Mouse (Mus musculus): ENCODE results near the gene Ttc37. TPM values are rescaled to one million over a fixed set of nuclear protein-coding genes. Genes with fewer than 3 reads are reported as not detected.

Gene Ttc37
- polyA plus RNA-seq, 1 experiment = not detected

DNA sequence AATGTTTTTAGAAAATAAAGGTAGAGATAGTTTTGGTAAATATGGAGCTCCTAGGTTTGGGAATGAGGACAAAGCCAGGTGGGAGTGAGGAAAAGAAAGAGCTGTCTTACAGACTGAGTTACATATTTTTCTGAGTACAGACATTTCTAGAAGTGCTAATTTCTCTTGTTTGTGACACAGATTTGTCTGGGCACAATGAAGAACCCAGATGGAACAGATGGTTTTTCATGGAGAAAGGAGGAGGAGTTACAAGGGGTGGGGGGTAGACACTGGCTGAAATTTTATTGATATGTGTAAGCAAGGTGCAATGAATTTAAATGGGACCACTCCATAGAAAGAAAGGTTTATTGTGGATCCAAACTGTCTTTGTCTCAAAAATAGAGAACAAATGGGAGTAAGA lies 96.4 kb downstream of the Ttc37 start:
- no peak overlapping the region for H3K4me3 ChIP-seq (ENCODE audit: insufficient read depth, low read depth, low read length)

DNA sequence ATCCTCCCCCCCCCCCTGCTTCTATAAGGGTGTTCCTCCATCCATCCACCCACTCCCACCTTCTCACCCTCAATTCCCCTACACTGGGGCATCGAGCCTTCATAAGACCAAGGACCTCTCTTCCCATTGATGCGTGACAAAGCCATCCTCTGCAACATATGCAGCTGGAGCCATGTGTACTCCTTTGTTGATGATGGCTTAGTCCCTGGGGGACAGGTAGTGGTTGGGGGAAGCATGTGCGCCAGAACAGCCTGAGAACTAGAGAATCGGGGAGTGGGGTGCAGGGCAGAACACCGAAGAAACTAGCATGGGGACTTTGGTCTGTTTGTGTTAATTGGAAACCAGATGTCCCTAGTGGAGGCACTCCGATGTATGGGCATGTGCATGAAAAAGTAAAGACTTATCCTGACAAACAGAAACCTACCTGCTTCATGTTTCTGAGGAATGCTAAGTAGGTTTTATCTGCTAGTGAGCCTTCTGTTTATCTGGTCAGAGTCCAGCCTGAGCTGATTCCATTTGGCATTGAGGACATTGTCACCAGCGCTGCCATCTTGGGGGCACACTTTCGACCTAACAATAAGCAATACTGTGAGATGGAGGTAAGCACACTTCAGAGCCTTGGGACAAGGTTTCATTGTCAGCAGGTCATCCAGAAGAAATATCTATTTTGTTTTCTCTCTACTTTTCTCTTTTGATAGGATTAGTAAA lies 97.1 kb downstream of the Ttc37 start:
- H3K4me1 ChIP-seq (ENCODE audit: control insufficient read depth, insufficient read depth, low read length) = peaks cover 4% of the 10 kb centered on the region
- no peak overlapping the region for H3K4me3 ChIP-seq (ENCODE audit: insufficient read depth, low read depth, low read length)
- WGBS = 91% methylated on average over 8 of the region's 8 CpGs
- no peak overlapping the region for H3K27ac ChIP-seq (ENCODE audit: insufficient read depth, low read depth, low read length)
- TF ChIP-seq CTCF (IDR thresholded peaks at IDR 0.05; ENCODE audit: insufficient read depth, low read depth, low read length) (no peak), POLR2A (IDR thresholded peaks at IDR 0.05; ENCODE audit: insufficient read depth, low read depth, low read length) (no peak)

More for the DNA sequence above, 96.4 kb downstream of the Ttc37 start:
- Histone ChIP-seq H3K27ac (ENCODE audit: insufficient read depth, low read depth, low read length) (no peak overlapping the region), H3K4me1 (ENCODE audit: control insufficient read depth, insufficient read depth, low read length) (peaks cover 4% of the 10 kb centered on the region)
- TF ChIP-seq POLR2A (IDR thresholded peaks at IDR 0.05; ENCODE audit: insufficient read depth, low read depth, low read length) = no peak
- TF ChIP-seq CTCF (IDR thresholded peaks at IDR 0.05; ENCODE audit: insufficient read depth, low read depth, low read length) = no peak

DNA sequence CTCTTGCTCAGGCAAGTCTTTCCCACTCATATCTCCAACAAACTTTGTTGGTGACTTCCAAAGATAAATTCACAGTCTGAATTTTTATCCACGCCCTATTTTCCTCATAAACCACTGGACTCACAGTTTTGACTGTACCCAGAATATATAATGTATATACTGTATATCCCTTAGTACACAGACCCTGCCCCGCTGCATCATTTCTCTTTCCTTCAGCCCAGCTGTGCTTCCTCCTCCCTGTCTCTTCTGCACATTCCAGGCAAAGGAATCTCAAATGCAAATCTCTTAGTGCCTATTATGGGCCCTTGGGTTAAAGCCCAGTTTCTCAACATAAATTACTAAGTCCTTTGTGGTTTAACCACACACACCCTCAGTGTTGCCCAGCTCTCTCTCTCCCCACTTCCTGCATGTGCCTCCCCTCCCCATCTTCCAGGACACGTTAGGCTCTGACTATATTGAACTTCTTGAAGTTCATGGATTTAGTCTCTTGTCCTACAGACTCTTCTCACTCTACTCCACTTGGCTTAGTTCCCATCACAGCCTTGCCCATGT lies 98.8 kb downstream of the Ttc37 start:
- 71% methylated on average over 3 of the region's 3 CpGs for WGBS
- no peak for TF ChIP-seq POLR2A (IDR thresholded peaks at IDR 0.05; ENCODE audit: insufficient read depth, low read depth, low read length)
- no peak for TF ChIP-seq CTCF (IDR thresholded peaks at IDR 0.05; ENCODE audit: insufficient read depth, low read depth, low read length)
- Histone ChIP-seq H3K27ac (ENCODE audit: insufficient read depth, low read depth, low read length) (no peak overlapping the region), H3K4me3 (ENCODE audit: insufficient read depth, low read depth, low read length) (no peak overlapping the region), H3K4me1 (ENCODE audit: control insufficient read depth, insufficient read depth, low read length) (peaks cover 4% of the 10 kb centered on the region)

DNA sequence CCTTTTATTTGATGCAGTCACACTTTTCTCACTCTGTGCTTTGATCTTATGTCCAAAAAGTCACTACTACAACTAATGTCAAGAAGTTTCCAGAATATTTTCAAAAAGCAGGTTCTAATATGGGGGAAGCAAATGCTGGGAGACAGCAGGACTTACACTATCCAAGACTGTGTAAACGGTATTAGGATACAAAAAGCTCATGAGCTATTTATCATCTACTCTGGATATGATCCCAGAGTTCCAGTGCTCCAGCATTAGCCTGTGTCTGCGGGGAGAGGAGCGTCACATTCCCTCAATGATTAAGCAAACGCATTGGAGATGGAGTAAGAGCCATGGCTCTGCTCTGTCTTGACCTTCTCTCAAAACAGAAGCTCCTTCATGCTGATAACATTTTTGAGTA lies 101.4 kb downstream of the Ttc37 start:
- H3K4me1 ChIP-seq (ENCODE audit: control insufficient read depth, insufficient read depth, low read length) = no peaks in the 10 kb centered on the region
- WGBS = 87% methylated on average over 4 of the region's 4 CpGs
- TF ChIP-seq POLR2A (IDR thresholded peaks at IDR 0.05; ENCODE audit: insufficient read depth, low read depth, low read length) (no peak), CTCF (IDR thresholded peaks at IDR 0.05; ENCODE audit: insufficient read depth, low read depth, low read length) (no peak)

DNA sequence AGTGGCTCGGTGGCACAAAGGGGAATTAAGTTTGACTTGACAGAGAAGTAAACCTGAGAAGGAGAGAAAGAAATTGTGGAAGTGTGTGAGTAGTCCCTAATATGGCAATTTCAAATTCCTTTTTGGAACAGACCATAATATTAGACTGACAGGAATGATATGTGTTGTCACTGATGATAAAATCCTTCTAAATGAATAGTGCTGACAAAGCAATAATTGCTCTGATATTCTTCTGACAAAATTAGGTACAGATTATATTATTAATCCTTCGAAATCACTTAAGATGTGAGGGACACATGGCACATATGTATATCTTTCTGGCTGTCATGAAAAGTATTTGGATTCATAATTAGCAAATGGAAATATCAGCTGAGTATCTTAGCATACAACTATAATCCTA lies 116.4 kb downstream of the Ttc37 start:
- no peak for TF ChIP-seq POLR2A (IDR thresholded peaks at IDR 0.05; ENCODE audit: insufficient read depth, low read depth, low read length)
- TF ChIP-seq CTCF (IDR thresholded peaks at IDR 0.05; ENCODE audit: insufficient read depth, low read depth, low read length) = no peak
- H3K27ac ChIP-seq (ENCODE audit: insufficient read depth, low read depth, low read length) = no peak overlapping the region
- H3K4me1 ChIP-seq (ENCODE audit: control insufficient read depth, insufficient read depth, low read length) = no peaks in the 10 kb centered on the region; the same call in 1 of the 2 replicates
- no peak overlapping the region for H3K4me3 ChIP-seq (ENCODE audit: insufficient read depth, low read depth, low read length)
- WGBS = 84% methylated on average over 2 of the region's 2 CpGs

More for the DNA sequence above, 101.4 kb downstream of the Ttc37 start:
- H3K27ac ChIP-seq (ENCODE audit: insufficient read depth, low read depth, low read length) = no peak overlapping the region
- H3K4me3 ChIP-seq (ENCODE audit: insufficient read depth, low read depth, low read length) = no peak overlapping the region

DNA sequence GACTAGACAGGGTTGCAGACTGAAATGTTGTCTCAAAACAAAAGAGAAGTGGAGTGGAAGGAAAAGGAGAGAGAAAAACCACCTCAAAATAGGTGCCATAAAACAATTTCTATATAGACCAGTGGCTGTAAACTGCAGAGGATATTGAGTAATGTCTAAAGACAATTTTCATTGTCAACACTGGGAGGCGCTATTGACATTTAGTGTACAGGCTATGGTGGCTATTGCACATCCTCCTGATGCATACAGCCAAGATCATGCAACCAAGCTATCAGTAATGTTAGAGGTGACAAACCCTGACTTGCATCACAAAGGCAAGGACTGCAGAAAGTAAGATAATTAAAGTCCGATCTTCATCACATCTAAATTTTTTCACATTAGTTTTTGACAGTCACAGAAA lies 116.9 kb downstream of the Ttc37 start:
- H3K4me1 ChIP-seq (ENCODE audit: control insufficient read depth, insufficient read depth, low read length) = no peaks in the 10 kb centered on the region; the same call in 1 of the 2 replicates
- no peak overlapping the region for H3K27ac ChIP-seq (ENCODE audit: insufficient read depth, low read depth, low read length)
- no peak for TF ChIP-seq CTCF (IDR thresholded peaks at IDR 0.05; ENCODE audit: insufficient read depth, low read depth, low read length)
- TF ChIP-seq POLR2A (IDR thresholded peaks at IDR 0.05; ENCODE audit: insufficient read depth, low read depth, low read length) = no peak
- WGBS = 49% methylated on average over 2 of the region's 2 CpGs
- H3K4me3 ChIP-seq (ENCODE audit: insufficient read depth, low read depth, low read length) = no peak overlapping the region

Other genes with a start within 250 kb of the Ttc37 start
- gene Rhobtb3, start 154.8 kb upstream of the Ttc37 start, polyA plus RNA-seq (2012; ENCODE audit: insufficient read depth, insufficient read length, low replicate concordance, missing spikeins) = not detected in 2 replicates
- gene Spata9, start 131.6 kb upstream of the Ttc37 start, polyA plus RNA-seq (2012; ENCODE audit: insufficient read depth, insufficient read length, low replicate concordance, missing spikeins) = not detected in 2 replicates
- not detected in 2 replicates for gene Rfesd, start 80.0 kb upstream of the Ttc37 start, polyA plus RNA-seq (2012; ENCODE audit: insufficient read depth, insufficient read length, low replicate concordance, missing spikeins)
- not detected in 2 replicates for gene Gpr150, start 41.7 kb upstream of the Ttc37 start, polyA plus RNA-seq (2012; ENCODE audit: insufficient read depth, insufficient read length, low replicate concordance, missing spikeins)
- gene Arsk, start 74 bp upstream of the Ttc37 start, polyA plus RNA-seq (2012; ENCODE audit: insufficient read depth, insufficient read length, low replicate concordance, missing spikeins) = not detected in 2 replicates
- gene Fam81b, start 206.3 kb downstream of the Ttc37 start, polyA plus RNA-seq (2012; ENCODE audit: insufficient read depth, insufficient read length, low replicate concordance, missing spikeins) = not detected in 2 replicates